Mouse (Mus musculus) kidney, adult 2 months (tissue): ENCODE results near the gene Guca1b. TPM values are rescaled to one million over a fixed set of nuclear protein-coding genes. Genes with fewer than 3 reads are reported as not detected.
A peak's percentile ranks its signal among the peaks of the same experiment; 100 is the strongest.

ENCODE experiments used
- DNase-seq: peaks from one replicate; pipeline ENCODE4 v3.0.0; 2021
- H3K27ac ChIP-seq: fragments of 200-500 bp; 2 replicates; pipeline ENCODE4 v1.5.1; 2012; ENCODE audit warnings: low read depth, low read length, control low read depth, inconsistent platforms; ENCODE audit not compliant: insufficient read depth
- H3K27me3 ChIP-seq: fragments of 200-500 bp; replicated peaks from 2 replicates; pipeline ENCODE4 v1.6.1; 2012; ENCODE audit warnings: mild to moderate bottlenecking, moderate library complexity, low read length, inconsistent platforms; ENCODE audit not compliant: control insufficient read depth, insufficient read depth
- H3K36me3 ChIP-seq: fragments of 200-500 bp; 2 replicates; pipeline ENCODE4 v1.6.1; 2012; ENCODE audit warnings: mild to moderate bottlenecking, moderate library complexity, low read length, inconsistent platforms; ENCODE audit not compliant: control insufficient read depth, insufficient read depth
- H3K4me1 ChIP-seq: fragments of 200-500 bp; 2 replicates; pipeline ENCODE4 v1.6.1; 2011; ENCODE audit warnings: low read length; ENCODE audit not compliant: control insufficient read depth, insufficient read depth
- H3K4me3 ChIP-seq: fragments of 200-500 bp; 2 replicates; pipeline ENCODE4 v1.5.1; 2011; ENCODE audit warnings: mild to moderate bottlenecking, low read depth, low read length, control low read depth; ENCODE audit not compliant: insufficient read depth
- CTCF ChIP-seq: fragments of 200-500 bp; conservative IDR thresholded peaks from 2 replicates; pipeline ENCODE4 v1.5.1; 2011; ENCODE audit warnings: low read depth, mild to moderate bottlenecking, control low read depth, low read length, moderate library complexity, mixed read lengths; ENCODE audit not compliant: insufficient read depth, insufficient read length
- POLR2A ChIP-seq: fragments of 200-500 bp; IDR thresholded peaks from one replicate; pipeline ENCODE4 v1.6.1; 2011; ENCODE audit warnings: low read depth, low read length, control low read depth
- WGBS: fragments of 180-500 bp; shearing (Covaris S2); methylation state at CpG from one replicate; pipeline ENCODE4 v1.1.7; 2018; 5-methylcytosine and 5-hydroxymethylcytosine counted together
- polyA plus RNA-seq: library from polyadenylated mRNA; depleted of rRNA; stranded (reverse); fragments of >200 nt; gene quantifications from 2 replicates; pipeline ENCODE4 v1.2.3, GENCODE M21; 2012

Guca1b gene
- polyA plus RNA-seq, 1 experiment, result 0.91 TPM

GRCm38 (mm10) chr17:47436156-47436906 lies 51.1 kb downstream of the Guca1b start, which contains the start of gene AI661453:
Gene AI661453, plus strand, starts transcription at chr17:47436615.
- no peak for TF ChIP-seq CTCF
- no peak for TF ChIP-seq POLR2A
- H3K27ac ChIP-seq, result peak within 1 kb of the TSS; percentile 90
- no peaks in the 10 kb centered on the region for H3K27me3 ChIP-seq
- H3K4me3 ChIP-seq, result peak within 1 kb of the TSS; percentile 56
- 2% methylated on average over 45 of the region's 45 CpGs for WGBS
- no peaks in the 10 kb centered on the region for H3K36me3 ChIP-seq
- peak; percentile 85 for DNase-seq
- H3K4me1 ChIP-seq, result no peaks in the 10 kb centered on the region; the same call in 1 of the 2 replicates

- no peak for DNase-seq
- Histone ChIP-seq H3K27me3 (no peaks in the 10 kb centered on the region), H3K4me1 (no peaks in the 10 kb centered on the region; the same call in 1 of the 2 replicates), H3K4me3 (peak within 1 kb of the TSS; percentile 56), H3K27ac (peak within 1 kb of the TSS; percentile 90), H3K36me3 (no peaks in the 10 kb centered on the region)
- TF ChIP-seq CTCF (no peak), POLR2A (no peak)
- WGBS, result 16% methylated on average over 25 of the region's 25 CpGs
Measured at GRCm38 (mm10) chr17:47436907-47437547, 51.8 kb downstream of the Guca1b start, which contains the start of gene 1700001C19Rik. Gene 1700001C19Rik, minus strand, starts transcription at chr17:47437376.

- no peaks in the 10 kb centered on the region for H3K27me3 ChIP-seq
- no peaks in the 10 kb centered on the region for H3K36me3 ChIP-seq
- WGBS, result 70% methylated on average over 6 of the region's 6 CpGs
- no peak for TF ChIP-seq POLR2A
- TF ChIP-seq CTCF, result no peak
- no peak for DNase-seq
- peak overlapping the region; percentile 24; the same call in 1 of the 2 replicates for H3K4me3 ChIP-seq
- H3K4me1 ChIP-seq, result no peaks in the 10 kb centered on the region; the same call in 1 of the 2 replicates
- H3K27ac ChIP-seq, result 0 out of 2 replicates have a peak overlapping the region, but pooled peaks have one; percentile 53
Measured at GRCm38 (mm10) chr17:47438611-47439010, 53.4 kb downstream of the Guca1b start.

- Histone ChIP-seq H3K4me3 (0 out of 2 replicates have a peak overlapping the region, but pooled peaks have one; percentile 9), H3K27me3 (no peaks in the 10 kb centered on the region), H3K4me1 (peaks cover 3% of the 10 kb centered on the region; the same call in 1 of the 2 replicates), H3K27ac (peak overlapping the region; percentile 88), H3K36me3 (no peaks in the 10 kb centered on the region)
- DNase-seq, result peak; percentile 39
- TF ChIP-seq POLR2A, result no peak
- TF ChIP-seq CTCF, result no peak
- WGBS, result 50% methylated on average over 9 of the region's 9 CpGs
Measured at GRCm38 (mm10) chr17:47439396-47440028, 54.3 kb downstream of the Guca1b start.

- peak; percentile 60 for DNase-seq
- no peak for TF ChIP-seq POLR2A
- TF ChIP-seq CTCF, result no peak
- no peaks in the 10 kb centered on the region for H3K27me3 ChIP-seq
- H3K36me3 ChIP-seq, result no peaks in the 10 kb centered on the region
- no peak overlapping the region for H3K4me3 ChIP-seq
- H3K4me1 ChIP-seq, result peaks cover 3% of the 10 kb centered on the region; the same call in 1 of the 2 replicates
- peak overlapping the region; percentile 88 for H3K27ac ChIP-seq
- 31% methylated on average over 9 of the region's 9 CpGs for WGBS
Measured at GRCm38 (mm10) chr17:47440359-47440890, 55.2 kb downstream of the Guca1b start.

- peaks cover 3% of the 10 kb centered on the region; the same call in 1 of the 2 replicates for H3K4me1 ChIP-seq
- DNase-seq, result peak; percentile 56
- no peaks in the 10 kb centered on the region for H3K36me3 ChIP-seq
- TF ChIP-seq CTCF, result no peak
- no peak for TF ChIP-seq POLR2A
- H3K4me3 ChIP-seq, result no peak overlapping the region
- 68% methylated on average over 19 of the region's 19 CpGs for WGBS
- no peaks in the 10 kb centered on the region for H3K27me3 ChIP-seq
- peak overlapping the region; percentile 88 for H3K27ac ChIP-seq
Measured at GRCm38 (mm10) chr17:47441296-47442051, 56.3 kb downstream of the Guca1b start.
